Mouse (Mus musculus): Measurements from ENCODE around the gene Spag17. TPM values are rescaled to one million over a fixed set of nuclear protein-coding genes. Genes with fewer than 3 reads are reported as not detected.
A peak's percentile ranks its signal among the peaks of the same experiment; 100 is the strongest.
"Not testable (repeated sequence)": the region's sequence is repeated elsewhere in the genome, so short reads cannot be mapped to it uniquely, and the experiment has no call there.

Gene Spag17
- polyA plus RNA-seq, 1 experiment from 2014 or later: 0.85 TPM

- no peaks in the 10 kb centered on the region for H3K9me3 ChIP-seq (ENCODE audit: control insufficient read depth, low read length)
- WGBS: 48% methylated on average over 3 of the region's 3 CpGs
- H3K27me3 ChIP-seq (ENCODE audit: control insufficient read depth, insufficient read depth, low read length): no peaks in the 10 kb centered on the region
- no peak overlapping the region for H3K4me3 ChIP-seq (ENCODE audit: low read length)
- H3K9ac ChIP-seq (ENCODE audit: low read depth, low read length): no peak overlapping the region
- no peak overlapping the region for H3K27ac ChIP-seq (ENCODE audit: low read depth, low read length)
- H3K4me1 ChIP-seq (ENCODE audit: control insufficient read depth, insufficient read depth, low read length): no peaks in the 10 kb centered on the region; the same call in 1 of the 2 replicates
- H3K36me3 ChIP-seq (ENCODE audit: control insufficient read depth, insufficient read depth, low read length): no peaks in the 10 kb centered on the region
- no peak overlapping the region for H3K4me2 ChIP-seq (replicated peaks; ENCODE audit: low read depth, low read length)
- no peak for ATAC-seq (ENCODE audit: low FRiP score, low TSS enrichment)
Observed at GRCm38 (mm10) chr3:99881498-99881897, 3.7 kb upstream of the Spag17 start.

GRCm38 (mm10) chr3:99883988-99884564 is 1.1 kb upstream of the Spag17 start:
- Histone ChIP-seq H3K27me3 (ENCODE audit: control insufficient read depth, insufficient read depth, low read length) (no peaks in the 10 kb centered on the region), H3K27ac (ENCODE audit: low read depth, low read length) (no peak overlapping the region), H3K4me3 (ENCODE audit: low read length) (no peak overlapping the region), H3K4me2 (replicated peaks; ENCODE audit: low read depth, low read length) (no peak overlapping the region), H3K9ac (ENCODE audit: low read depth, low read length) (no peak overlapping the region), H3K4me1 (ENCODE audit: control insufficient read depth, insufficient read depth, low read length) (no peaks in the 10 kb centered on the region; the same call in 1 of the 2 replicates), H3K36me3 (ENCODE audit: control insufficient read depth, insufficient read depth, low read length) (no peaks in the 10 kb centered on the region), H3K9me3 (ENCODE audit: control insufficient read depth, low read length) (no peaks in the 10 kb centered on the region)
- 59% methylated on average over 6 of the region's 6 CpGs for WGBS
- ATAC-seq (ENCODE audit: low FRiP score, low TSS enrichment): peak; percentile 71

GRCm38 (mm10) chr3:99894741-99895140 is 9.5 kb downstream of the Spag17 start:
- WGBS: 96% methylated on average over 4 of the region's 4 CpGs
- ATAC-seq (ENCODE audit: low FRiP score, low TSS enrichment): not testable (repeated sequence)

GRCm38 (mm10) chr3:99913809-99914439 is 28.7 kb downstream of the Spag17 start:
- 89% methylated on average over 8 of the region's 8 CpGs for WGBS
- Histone ChIP-seq H3K4me1 (ENCODE audit: control insufficient read depth, insufficient read depth, low read length) (no peaks in the 10 kb centered on the region), H3K4me2 (replicated peaks; ENCODE audit: low read depth, low read length) (no peak overlapping the region)

More at GRCm38 (mm10) chr3:99894741-99895140, 9.5 kb downstream of the Spag17 start:
- H3K27ac ChIP-seq (ENCODE audit: low read depth, low read length); H3K36me3 ChIP-seq (ENCODE audit: control insufficient read depth, insufficient read depth, low read length); H3K9me3 ChIP-seq (ENCODE audit: control insufficient read depth, low read length); H3K27me3 ChIP-seq (ENCODE audit: control insufficient read depth, insufficient read depth, low read length); H3K4me3 ChIP-seq (ENCODE audit: low read length); H3K4me1 ChIP-seq (ENCODE audit: control insufficient read depth, insufficient read depth, low read length); H3K9ac ChIP-seq (ENCODE audit: low read depth, low read length); H3K4me2 ChIP-seq (replicated peaks; ENCODE audit: low read depth, low read length): not testable (repeated sequence)

GRCm38 (mm10) chr3:99922944-99923343 is 37.7 kb downstream of the Spag17 start:
- no peaks in the 10 kb centered on the region for H3K4me1 ChIP-seq (ENCODE audit: control insufficient read depth, insufficient read depth, low read length)
- H3K27me3 ChIP-seq (ENCODE audit: control insufficient read depth, insufficient read depth, low read length): no peaks in the 10 kb centered on the region
- H3K9ac ChIP-seq (ENCODE audit: low read depth, low read length): no peak overlapping the region
- ATAC-seq (ENCODE audit: low FRiP score, low TSS enrichment): no peak
- H3K27ac ChIP-seq (ENCODE audit: low read depth, low read length): no peak overlapping the region
- no peak overlapping the region for H3K4me2 ChIP-seq (replicated peaks; ENCODE audit: low read depth, low read length)
- no peaks in the 10 kb centered on the region for H3K36me3 ChIP-seq (ENCODE audit: control insufficient read depth, insufficient read depth, low read length)
- no peaks in the 10 kb centered on the region for H3K9me3 ChIP-seq (ENCODE audit: control insufficient read depth, low read length)
- no peak overlapping the region for H3K4me3 ChIP-seq (ENCODE audit: low read length)
- 80% methylated on average over 3 of the region's 3 CpGs for WGBS

More at GRCm38 (mm10) chr3:99913809-99914439, 28.7 kb downstream of the Spag17 start:
- Histone ChIP-seq H3K27ac (ENCODE audit: low read depth, low read length) (no peak overlapping the region), H3K4me3 (ENCODE audit: low read length) (no peak overlapping the region), H3K9ac (ENCODE audit: low read depth, low read length) (no peak overlapping the region), H3K9me3 (ENCODE audit: control insufficient read depth, low read length) (peaks cover 2% of the 10 kb centered on the region; the same call in 1 of the 2 replicates), H3K27me3 (ENCODE audit: control insufficient read depth, insufficient read depth, low read length) (no peaks in the 10 kb centered on the region), H3K36me3 (ENCODE audit: control insufficient read depth, insufficient read depth, low read length) (no peaks in the 10 kb centered on the region)
- ATAC-seq (ENCODE audit: low FRiP score, low TSS enrichment): no peak

- no peak for ATAC-seq (ENCODE audit: low FRiP score, low TSS enrichment)
- H3K9ac ChIP-seq (ENCODE audit: low read depth, low read length): no peak overlapping the region
- H3K27me3 ChIP-seq (ENCODE audit: control insufficient read depth, insufficient read depth, low read length): no peaks in the 10 kb centered on the region
- no peaks in the 10 kb centered on the region for H3K4me1 ChIP-seq (ENCODE audit: control insufficient read depth, insufficient read depth, low read length)
- no peak overlapping the region for H3K27ac ChIP-seq (ENCODE audit: low read depth, low read length)
- H3K4me3 ChIP-seq (ENCODE audit: low read length): no peak overlapping the region
- no peaks in the 10 kb centered on the region for H3K9me3 ChIP-seq (ENCODE audit: control insufficient read depth, low read length)
- H3K4me2 ChIP-seq (replicated peaks; ENCODE audit: low read depth, low read length): no peak overlapping the region
- no peaks in the 10 kb centered on the region for H3K36me3 ChIP-seq (ENCODE audit: control insufficient read depth, insufficient read depth, low read length)
- WGBS: 49% methylated on average over 12 of the region's 12 CpGs
Observed at GRCm38 (mm10) chr3:99930920-99931620, 45.9 kb downstream of the Spag17 start.

GRCm38 (mm10) chr3:99936159-99936558 is 51.0 kb downstream of the Spag17 start:
- H3K9me3 ChIP-seq (ENCODE audit: control insufficient read depth, low read length): no peaks in the 10 kb centered on the region
- no peaks in the 10 kb centered on the region for H3K4me1 ChIP-seq (ENCODE audit: control insufficient read depth, insufficient read depth, low read length)
- peak; percentile 64; the same call in 1 of the 2 replicates for ATAC-seq (ENCODE audit: low FRiP score, low TSS enrichment)
- no peak overlapping the region for H3K27ac ChIP-seq (ENCODE audit: low read depth, low read length)
- 39% methylated on average over 1 of the region's 1 CpGs for WGBS
- no peak overlapping the region for H3K4me2 ChIP-seq (replicated peaks; ENCODE audit: low read depth, low read length)
- no peak overlapping the region for H3K4me3 ChIP-seq (ENCODE audit: low read length)
- no peak overlapping the region for H3K9ac ChIP-seq (ENCODE audit: low read depth, low read length)
- 0 out of 2 replicates have a peak, but pooled peaks cover 4% of the 10 kb centered on the region for H3K27me3 ChIP-seq (ENCODE audit: control insufficient read depth, insufficient read depth, low read length)
- no peaks in the 10 kb centered on the region for H3K36me3 ChIP-seq (ENCODE audit: control insufficient read depth, insufficient read depth, low read length)

- H3K9ac ChIP-seq (ENCODE audit: low read depth, low read length): no peak overlapping the region
- H3K27me3 ChIP-seq (ENCODE audit: control insufficient read depth, insufficient read depth, low read length): 0 out of 2 replicates have a peak, but pooled peaks cover 4% of the 10 kb centered on the region
- H3K4me1 ChIP-seq (ENCODE audit: control insufficient read depth, insufficient read depth, low read length): no peaks in the 10 kb centered on the region
- H3K9me3 ChIP-seq (ENCODE audit: control insufficient read depth, low read length): no peaks in the 10 kb centered on the region
- no peaks in the 10 kb centered on the region for H3K36me3 ChIP-seq (ENCODE audit: control insufficient read depth, insufficient read depth, low read length)
- WGBS: 29% methylated on average over 8 of the region's 8 CpGs
- no peak overlapping the region for H3K4me2 ChIP-seq (replicated peaks; ENCODE audit: low read depth, low read length)
- no peak for ATAC-seq (ENCODE audit: low FRiP score, low TSS enrichment)
- H3K27ac ChIP-seq (ENCODE audit: low read depth, low read length): no peak overlapping the region
- no peak overlapping the region for H3K4me3 ChIP-seq (ENCODE audit: low read length)
Observed at GRCm38 (mm10) chr3:99938611-99939286, 53.5 kb downstream of the Spag17 start.
